Mouse (Mus musculus) forebrain, embryonic 11.5 days (tissue): ENCODE data around the gene Zkscan17. TPM values are rescaled to one million over a fixed set of nuclear protein-coding genes. Genes with fewer than 3 reads are reported as not detected.
A peak's percentile ranks its signal among the peaks of the same experiment; 100 is the strongest.

Source experiments
- ATAC-seq: fragments of 200-750 bp; cut with Nextera tagmentation; replicated peaks from 2 replicates; pipeline ENCODE4 v1.8.0; 2017; ENCODE audit warnings: moderate TSS enrichment; ENCODE audit not compliant: low FRiP score
- DNase-seq: peaks from one replicate; pipeline ENCODE4 v3.0.0-alpha.2; 2017; ENCODE audit warnings: low spot score
- H3K27ac ChIP-seq: fragments of 300-500 bp; sonication (generic); 2 replicates; pipeline ENCODE4 v1.5.1; 2014; ENCODE audit warnings: low read depth, low read length
- H3K27me3 ChIP-seq: fragments of 300-500 bp; sonication (generic); 2 replicates; pipeline ENCODE4 v1.6.1; 2014; ENCODE audit warnings: mild to moderate bottlenecking, low read length, mixed read lengths; ENCODE audit not compliant: control insufficient read depth, insufficient read depth
- H3K36me3 ChIP-seq: fragments of 300-500 bp; sonication (generic); 2 replicates; pipeline ENCODE4 v1.6.1; 2014; ENCODE audit warnings: mild to moderate bottlenecking, low read length, moderate library complexity, mixed read lengths; ENCODE audit not compliant: control insufficient read depth, insufficient read depth
- H3K4me1 ChIP-seq: fragments of 300-500 bp; sonication (generic); replicated peaks from 2 replicates; pipeline ENCODE4 v1.6.1; 2014; ENCODE audit warnings: low read length, mixed read lengths; ENCODE audit not compliant: control insufficient read depth, insufficient read depth
- H3K4me2 ChIP-seq: fragments of 300-500 bp; sonication (generic); 2 replicates; pipeline ENCODE4 v1.6.1; 2014; ENCODE audit warnings: low read depth, mild to moderate bottlenecking, low read length, moderate library complexity, mixed read lengths; ENCODE audit not compliant: severe bottlenecking
- H3K4me3 ChIP-seq: fragments of 300-500 bp; sonication (generic); 2 replicates; pipeline ENCODE4 v1.5.1; 2014; ENCODE audit warnings: low read depth, low read length
- H3K9ac ChIP-seq: fragments of 300-500 bp; sonication (generic); 2 replicates; pipeline ENCODE4 v1.6.1; 2014; ENCODE audit warnings: low read length
- H3K9me3 ChIP-seq: fragments of 300-500 bp; sonication (generic); 2 replicates; pipeline ENCODE4 v1.6.1; 2016; ENCODE audit warnings: low read length, mixed read lengths; ENCODE audit not compliant: control insufficient read depth
- WGBS: fragments of 180-500 bp; shearing (Covaris S2); extraction: QIAGEN DNeasy Blood & Tissue Kit; methylation state at CpG from one replicate; pipeline ENCODE4 v1.1.7; 2014; 5-methylcytosine and 5-hydroxymethylcytosine counted together
- polyA plus RNA-seq: library from polyadenylated mRNA; unstranded; fragments of >200 nt; fragmentation: Nextera tagmentation; extraction: Ambion mirVana; gene quantifications from 2 replicates; pipeline ENCODE4 v1.2.1, GENCODE M21; 2014

The Zkscan17 gene
- polyA plus RNA-seq, 1 experiment from 2014 or later = 39.4 TPM

GRCm38 (mm10) chr11:59458973-59459372 lies 67.6 kb downstream of the Zkscan17 start:
- ATAC-seq (no peak), DNase-seq (no peak)
- no peaks in the 10 kb centered on the region for H3K4me1 ChIP-seq
- H3K36me3 ChIP-seq = peaks cover 26% of the 10 kb centered on the region
- no peak overlapping the region for H3K4me3 ChIP-seq
- no peaks in the 10 kb centered on the region for H3K27me3 ChIP-seq
- 61% methylated on average over 5 of the region's 5 CpGs for WGBS
- H3K9me3 ChIP-seq = peaks cover 11% of the 10 kb centered on the region; the same call in 1 of the 2 replicates
- no peak overlapping the region for H3K27ac ChIP-seq
- no peak overlapping the region for H3K9ac ChIP-seq
- H3K4me2 ChIP-seq = no peak overlapping the region

- H3K27me3 ChIP-seq = no peaks in the 10 kb centered on the region
- H3K9ac ChIP-seq = no peak overlapping the region
- no peak overlapping the region for H3K4me2 ChIP-seq
- no peak for ATAC-seq
- H3K27ac ChIP-seq = no peak overlapping the region
- peaks cover 7% of the 10 kb centered on the region for H3K36me3 ChIP-seq
- no peaks in the 10 kb centered on the region for H3K4me1 ChIP-seq
- H3K9me3 ChIP-seq = no peaks in the 10 kb centered on the region
- no peak overlapping the region for H3K4me3 ChIP-seq
- WGBS = 85% methylated on average over 2 of the region's 2 CpGs
- DNase-seq = no peak
Measured at GRCm38 (mm10) chr11:59456891-59457290, 69.7 kb downstream of the Zkscan17 start.

GRCm38 (mm10) chr11:59456346-59456745 lies 70.2 kb downstream of the Zkscan17 start:
- Histone ChIP-seq H3K9me3 (no peaks in the 10 kb centered on the region), H3K4me1 (no peaks in the 10 kb centered on the region), H3K4me3 (no peak overlapping the region), H3K36me3 (peaks cover 7% of the 10 kb centered on the region), H3K27ac (no peak overlapping the region), H3K27me3 (no peaks in the 10 kb centered on the region), H3K4me2 (no peak overlapping the region), H3K9ac (no peak overlapping the region)
- ATAC-seq (no peak), DNase-seq (no peak)
- 100% methylated on average over 2 of the region's 2 CpGs for WGBS

GRCm38 (mm10) chr11:59451086-59451485 lies 75.5 kb downstream of the Zkscan17 start, which contains the start of gene Snap47:
Snap47 (minus strand) TSS chr11:59451186.
- peak within 1 kb of the TSS; percentile 79 for H3K4me3 ChIP-seq
- DNase-seq (no peak), ATAC-seq (no peak)
- no peaks in the 10 kb centered on the region for H3K27me3 ChIP-seq
- peak within 1 kb of the TSS; percentile 71 for H3K4me2 ChIP-seq
- H3K9ac ChIP-seq = peak within 1 kb of the TSS; percentile 75
- H3K9me3 ChIP-seq = no peaks in the 10 kb centered on the region
- H3K27ac ChIP-seq = no peak within 1 kb of the TSS
- peaks cover 7% of the 10 kb centered on the region for H3K36me3 ChIP-seq
- 88% methylated on average over 4 of the region's 4 CpGs for WGBS
- peaks cover 6% of the 10 kb centered on the region for H3K4me1 ChIP-seq

- ATAC-seq = peak; percentile 75
Measured at GRCm38 (mm10) chr11:59450230-59450771, 76.2 kb downstream of the Zkscan17 start.

DNA sequence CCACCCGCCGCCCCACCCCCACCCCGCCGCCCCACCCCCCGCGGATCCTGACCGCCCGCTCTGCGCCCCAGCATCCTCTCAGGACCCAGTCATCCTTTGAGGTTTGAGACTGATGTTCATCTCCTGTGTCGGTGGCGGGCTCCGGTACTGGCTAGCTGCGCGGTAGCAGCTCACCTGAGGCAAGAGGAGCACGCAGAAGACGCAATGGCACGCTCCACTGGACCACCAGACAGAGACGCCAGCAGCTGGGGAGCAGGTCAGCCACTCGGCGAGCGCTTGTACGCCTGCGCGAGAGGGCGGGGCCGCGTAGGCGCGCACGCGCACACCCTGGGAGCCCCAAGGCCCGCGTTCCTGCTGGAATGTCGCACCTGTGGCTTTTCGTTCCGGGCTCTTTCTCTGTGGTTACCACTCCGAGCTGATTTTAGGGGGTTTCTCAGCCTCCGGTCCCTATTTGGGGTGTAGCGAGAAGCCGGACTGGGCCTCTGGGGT lies 76.8 kb downstream of the Zkscan17 start, which contains the start of gene Jmjd4:
Gene Jmjd4, plus strand, starts transcription at position 305 of the 489 bp plus-strand sequence.
- H3K4me3 ChIP-seq = peak within 1 kb of the TSS; percentile 79
- peaks cover 6% of the 10 kb centered on the region for H3K4me1 ChIP-seq
- under 1% methylated on average over 36 of the region's 40 CpGs for WGBS
- DNase-seq (peak; percentile 94), ATAC-seq (peak; percentile 94)
- H3K27me3 ChIP-seq = no peaks in the 10 kb centered on the region
- peak within 1 kb of the TSS; percentile 75 for H3K9ac ChIP-seq
- H3K9me3 ChIP-seq = no peaks in the 10 kb centered on the region
- H3K36me3 ChIP-seq = no peaks in the 10 kb centered on the region; the same call in 1 of the 2 replicates
- no peak within 1 kb of the TSS for H3K27ac ChIP-seq
- peak within 1 kb of the TSS; percentile 71 for H3K4me2 ChIP-seq

More at GRCm38 (mm10) chr11:59450230-59450771, 76.2 kb downstream of the Zkscan17 start:
- Histone ChIP-seq H3K9me3 (no peaks in the 10 kb centered on the region), H3K36me3 (peaks cover under 1% of the 10 kb centered on the region), H3K27me3 (no peaks in the 10 kb centered on the region), H3K4me1 (peaks cover 6% of the 10 kb centered on the region), H3K4me3 (peak overlapping the region; percentile 79), H3K4me2 (peak overlapping the region; percentile 71), H3K9ac (peak overlapping the region; percentile 75), H3K27ac (no peak overlapping the region)
- 1% methylated on average over 38 of the region's 38 CpGs for WGBS
- DNase-seq = peak; percentile 72

DNA sequence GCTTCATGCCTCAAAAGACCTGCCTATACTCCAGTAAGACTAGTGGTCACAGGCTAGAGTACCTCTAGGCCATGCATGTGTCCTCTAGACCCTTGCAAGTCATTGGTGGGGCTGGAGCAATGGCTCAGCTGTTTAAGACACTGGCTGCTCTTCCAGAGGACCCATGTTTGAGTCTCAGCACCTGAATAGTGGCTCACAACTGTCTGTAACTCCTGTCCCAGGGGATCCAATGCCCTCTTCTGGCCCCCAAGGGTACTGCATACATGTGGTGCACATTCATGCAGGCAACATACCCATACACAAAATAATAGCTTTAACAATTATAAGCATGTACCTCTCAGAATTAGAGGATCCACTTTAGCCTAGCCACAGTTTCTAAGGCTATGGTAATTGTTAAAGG lies 83.4 kb downstream of the Zkscan17 start:
- H3K9me3 ChIP-seq = no peaks in the 10 kb centered on the region

DNA sequence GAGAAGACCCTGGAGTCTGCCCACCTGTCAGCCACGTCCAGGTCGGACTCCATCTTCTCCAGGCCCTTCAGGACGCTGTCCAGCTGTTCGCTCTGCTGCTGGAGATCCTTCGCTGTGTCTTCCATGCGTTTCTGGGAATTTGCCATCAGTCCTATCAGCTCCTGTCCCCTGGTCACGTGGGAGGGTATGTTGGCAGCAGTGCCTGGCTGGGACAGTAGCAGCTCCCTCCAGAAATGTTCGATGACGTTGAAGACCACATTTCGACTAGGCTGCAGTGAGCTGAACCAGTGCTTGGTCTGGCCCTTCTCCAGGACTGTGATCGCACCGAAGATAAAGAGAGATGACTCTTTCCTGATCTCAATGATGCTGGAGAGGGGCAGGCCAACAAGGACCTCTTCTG lies 88.6 kb downstream of the Zkscan17 start:
- Histone ChIP-seq H3K9ac (no peak overlapping the region), H3K27me3 (no peaks in the 10 kb centered on the region), H3K27ac (no peak overlapping the region), H3K36me3 (peaks cover 13% of the 10 kb centered on the region), H3K4me1 (no peaks in the 10 kb centered on the region), H3K4me2 (no peak overlapping the region), H3K4me3 (no peak overlapping the region), H3K9me3 (peaks cover 3% of the 10 kb centered on the region; the same call in 1 of the 2 replicates)
- WGBS = 95% methylated on average over 12 of the region's 12 CpGs
- ATAC-seq (no peak), DNase-seq (peak; percentile 21)

More for the DNA sequence above, 83.4 kb downstream of the Zkscan17 start:
- H3K4me1 ChIP-seq = no peaks in the 10 kb centered on the region
- no peak overlapping the region for H3K4me3 ChIP-seq
- H3K27me3 ChIP-seq = no peaks in the 10 kb centered on the region
- ATAC-seq = no peak
- peak; percentile 30 for DNase-seq
- no peaks in the 10 kb centered on the region; the same call in 1 of the 2 replicates for H3K36me3 ChIP-seq
- H3K9ac ChIP-seq = no peak overlapping the region
- H3K4me2 ChIP-seq = no peak overlapping the region
- no peak overlapping the region for H3K27ac ChIP-seq
